Mouse (Mus musculus): ENCODE results near the gene Oaf.

DNA sequence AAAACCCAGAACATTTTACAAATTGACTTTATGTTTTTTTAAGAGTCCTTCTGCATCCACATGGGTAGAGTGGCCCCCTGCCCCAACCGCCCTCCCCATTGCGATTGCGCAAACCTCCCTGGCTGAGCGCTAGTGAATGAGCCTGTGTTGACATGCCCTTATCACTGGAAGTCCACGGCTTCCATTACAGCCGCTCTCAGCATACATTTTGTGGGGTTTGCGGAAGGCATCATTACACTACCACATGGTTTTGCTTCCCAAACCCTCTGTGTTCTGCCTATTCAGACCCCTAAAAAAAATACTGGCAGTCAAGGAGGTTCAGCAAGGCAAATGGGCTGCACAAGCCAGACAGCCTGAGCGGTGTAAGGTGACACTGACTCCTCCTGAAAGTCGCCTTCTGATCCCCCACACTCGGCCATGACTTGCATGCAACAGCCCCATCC, 7.0 kb upstream of the Oaf start:
- no peak for TF ChIP-seq CHD2 (IDR thresholded peaks at IDR 0.05; ENCODE audit: low read depth, low read length)
- no peak for TF ChIP-seq ZC3H11A (IDR thresholded peaks at IDR 0.05; ENCODE audit: borderline replicate concordance, low read depth, low read length)
- no peak for TF ChIP-seq ZNF384 (IDR thresholded peaks at IDR 0.05; ENCODE audit: low read depth, low read length)
- TF ChIP-seq MAFK (IDR thresholded peaks at IDR 0.05; ENCODE audit: insufficient read depth, low read depth, low read length), result no peak
